Mouse (Mus musculus) C2C12 (cell line): Measurements from ENCODE around the gene Colca2. TPM values are rescaled to one million over a fixed set of nuclear protein-coding genes. Genes with fewer than 3 reads are reported as not detected.

Source experiments
- H3K27me3 ChIP-seq: one replicate; pipeline ENCODE4 v1.6.1; 2011; ENCODE audit not compliant: control insufficient read depth, insufficient read depth, insufficient read length
- H3K36me3 ChIP-seq: one replicate; pipeline ENCODE4 v1.6.1; 2011; ENCODE audit not compliant: control insufficient read depth, insufficient read depth
- H3K4me3 ChIP-seq: one replicate; pipeline ENCODE4 v1.5.1; 2011; ENCODE audit warnings: mild to moderate bottlenecking, control low read depth; ENCODE audit not compliant: poor library complexity, insufficient read depth, severe bottlenecking
- H3K79me2 ChIP-seq: one replicate; pipeline ENCODE4 v1.6.1; 2011; ENCODE audit not compliant: control insufficient read depth, insufficient read depth
- H3K79me3 ChIP-seq: one replicate; pipeline ENCODE4 v1.6.1; 2011; ENCODE audit warnings: low read depth, control low read depth
- H3ac ChIP-seq: one replicate; pipeline ENCODE3; 2011; ENCODE audit warnings: low read depth; ENCODE audit not compliant: control insufficient read depth, insufficient read length
- CEBPB ChIP-seq: IDR thresholded peaks from one replicate; pipeline ENCODE4 v1.6.1; 2011; ENCODE audit warnings: low read depth, mild to moderate bottlenecking, control low read depth, moderate library complexity
- CTCF ChIP-seq: IDR thresholded peaks from one replicate; pipeline ENCODE4 v1.5.1; 2011; ENCODE audit not compliant: control insufficient read depth, insufficient read depth, insufficient read length
- FOSL1 ChIP-seq: IDR thresholded peaks from one replicate; pipeline ENCODE4 v1.8.0; 2011; ENCODE audit warnings: mild to moderate bottlenecking, low read length; ENCODE audit not compliant: poor library complexity, insufficient read depth, severe bottlenecking
- MAX ChIP-seq: IDR thresholded peaks from one replicate; pipeline ENCODE4 v1.6.1; 2011; ENCODE audit warnings: mild to moderate bottlenecking, control low read depth
- MYOD1 ChIP-seq: IDR thresholded peaks from one replicate; pipeline ENCODE4 v1.6.1; 2011; ENCODE audit warnings: low read depth; ENCODE audit not compliant: control insufficient read depth, insufficient read length
- MYOG ChIP-seq: IDR thresholded peaks from one replicate; pipeline ENCODE4 v1.6.1; 2011; ENCODE audit not compliant: control insufficient read depth, insufficient read length; ENCODE audit errors: extremely low read depth
- USF1 ChIP-seq: IDR thresholded peaks from one replicate; pipeline ENCODE4 v1.6.1; 2011; ENCODE audit warnings: low read depth, mild to moderate bottlenecking, control low read depth, moderate library complexity
- polyA plus RNA-seq: library from polyadenylated mRNA; unstranded; fragments of >200 nt; fragmentation: generic; extraction: Trizol; gene quantifications from one replicate; pipeline ENCODE4 v1.2.1, GENCODE M21; 2012; ENCODE audit warnings: missing spikeins

Gene Colca2
- polyA plus RNA-seq, 1 experiment = 0.20 TPM

DNA sequence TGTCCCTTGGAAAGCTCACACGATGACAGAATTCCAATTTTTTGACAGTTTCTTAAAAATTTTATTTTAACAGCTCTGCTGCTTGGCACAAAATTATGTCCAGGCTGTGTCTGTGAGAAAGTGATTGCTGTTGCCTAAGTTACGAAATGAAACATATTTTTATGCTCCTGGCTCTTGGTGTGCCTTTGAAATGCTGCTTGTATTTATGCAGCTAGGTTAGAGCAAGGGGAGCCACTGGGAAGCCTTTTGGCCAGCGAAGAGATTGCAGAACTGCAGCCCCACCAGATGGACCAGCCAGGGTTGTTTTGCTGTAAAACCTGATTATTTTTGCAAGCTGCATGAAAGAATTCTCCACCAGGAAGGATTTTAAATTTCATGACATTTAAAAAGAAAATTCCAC, 26.8 kb upstream of the Colca2 start:
- TF ChIP-seq FOSL1 = no peak
- no peak for TF ChIP-seq MAX
- no peak for TF ChIP-seq USF1
- TF ChIP-seq MYOG = no peak
- no peak for TF ChIP-seq MYOD1
- TF ChIP-seq CEBPB = no peak
- TF ChIP-seq CTCF = no peak
- Histone ChIP-seq H3K79me3 (no peaks in the 10 kb centered on the region), H3K27me3 (peaks cover 20% of the 10 kb centered on the region), H3K79me2 (no peaks in the 10 kb centered on the region), H3K36me3 (no peaks in the 10 kb centered on the region), H3ac (no peak overlapping the region), H3K4me3 (no peak overlapping the region)

GRCm38 (mm10) chr9:51303980-51304379, 25.6 kb upstream of the Colca2 start:
- Histone ChIP-seq H3K27me3 (peaks cover 12% of the 10 kb centered on the region), H3K4me3 (no peak overlapping the region), H3K79me3 (no peaks in the 10 kb centered on the region), H3K36me3 (no peaks in the 10 kb centered on the region), H3K79me2 (no peaks in the 10 kb centered on the region), H3ac (no peak overlapping the region)
- TF ChIP-seq CTCF (no peak), MYOG (no peak), USF1 (no peak), MYOD1 (no peak), CEBPB (no peak), FOSL1 (no peak), MAX (no peak)

DNA sequence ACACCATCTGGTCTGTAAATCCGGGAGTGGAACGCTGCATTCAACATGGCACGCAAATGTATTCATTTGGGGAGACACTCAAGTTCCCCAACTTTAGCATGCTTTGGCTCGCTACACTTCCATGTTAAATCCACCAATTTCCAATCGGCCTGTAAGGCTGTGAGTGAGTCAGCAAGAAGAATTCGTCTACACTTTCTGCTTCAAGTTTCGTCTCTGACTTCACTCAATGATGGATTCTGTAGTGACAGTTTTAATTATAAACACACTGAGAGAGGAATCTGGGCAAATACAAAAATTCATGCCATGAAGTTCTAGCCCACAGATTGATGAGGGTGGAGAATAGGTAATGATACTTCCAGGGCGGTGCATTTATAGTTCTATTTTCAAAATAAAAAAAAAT, 15.2 kb upstream of the Colca2 start:
- TF ChIP-seq FOSL1 = no peak
- no peak for TF ChIP-seq USF1
- no peak for TF ChIP-seq CEBPB
- no peak for TF ChIP-seq MYOG
- no peak for TF ChIP-seq MYOD1
- no peak for TF ChIP-seq MAX
- TF ChIP-seq CTCF = no peak
- no peaks in the 10 kb centered on the region for H3K36me3 ChIP-seq
- H3K79me2 ChIP-seq = no peaks in the 10 kb centered on the region
- no peak overlapping the region for H3ac ChIP-seq
- H3K4me3 ChIP-seq = no peak overlapping the region
- H3K79me3 ChIP-seq = no peaks in the 10 kb centered on the region
- no peaks in the 10 kb centered on the region for H3K27me3 ChIP-seq

DNA sequence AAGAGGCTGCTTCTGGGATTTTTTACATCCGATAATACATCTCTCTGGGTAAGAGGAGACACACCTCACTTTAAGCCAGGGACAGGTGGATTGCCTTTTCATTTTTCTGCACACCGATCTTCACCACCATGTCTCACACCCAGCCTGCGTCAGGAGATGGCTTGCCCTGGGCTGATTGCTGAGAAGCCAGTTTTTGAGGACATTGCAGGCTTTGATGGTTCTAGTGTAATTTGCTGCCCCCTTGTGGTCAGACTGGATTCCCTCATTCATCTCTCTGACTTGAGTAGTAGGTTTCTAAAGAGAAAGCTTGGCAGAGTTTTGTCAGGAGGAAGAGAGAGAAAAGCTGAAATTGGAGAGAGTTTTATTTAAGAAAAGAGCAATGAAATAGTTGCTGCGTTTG, 14.3 kb upstream of the Colca2 start:
- Histone ChIP-seq H3ac (no peak overlapping the region), H3K4me3 (no peak overlapping the region), H3K27me3 (no peaks in the 10 kb centered on the region), H3K79me2 (no peaks in the 10 kb centered on the region), H3K79me3 (no peaks in the 10 kb centered on the region), H3K36me3 (no peaks in the 10 kb centered on the region)
- TF ChIP-seq CTCF (peak; percentile 57), MAX (no peak)

GRCm38 (mm10) chr9:51290980-51291379, 12.6 kb upstream of the Colca2 start:
- Histone ChIP-seq H3K4me3 (no peak overlapping the region), H3K27me3 (no peaks in the 10 kb centered on the region), H3K79me2 (no peaks in the 10 kb centered on the region), H3K36me3 (no peaks in the 10 kb centered on the region), H3ac (no peak overlapping the region), H3K79me3 (no peaks in the 10 kb centered on the region)
- TF ChIP-seq CTCF = no peak
- TF ChIP-seq CEBPB = no peak

DNA sequence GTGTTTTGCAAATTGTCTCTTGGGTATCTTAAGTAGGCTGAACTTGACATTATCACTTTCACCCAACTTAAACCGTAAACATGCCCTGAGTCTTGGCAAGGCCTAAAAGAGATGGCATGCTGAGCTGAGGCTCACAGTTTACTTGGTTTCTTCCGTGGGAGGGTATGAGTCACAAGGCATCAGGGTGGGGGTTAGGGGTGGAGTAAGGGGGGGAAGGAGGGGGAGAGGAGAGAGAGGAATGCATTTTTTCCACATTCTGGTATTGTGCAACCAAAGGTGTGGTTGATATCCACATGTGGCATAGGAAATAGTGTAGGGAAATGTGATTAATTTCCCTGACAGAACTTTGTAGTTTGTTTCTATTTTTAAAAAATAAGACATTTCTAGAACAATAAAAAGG, 7.7 kb upstream of the Colca2 start:
- Histone ChIP-seq H3K79me2 (no peaks in the 10 kb centered on the region), H3K4me3 (no peak overlapping the region), H3K79me3 (no peaks in the 10 kb centered on the region), H3ac (no peak overlapping the region), H3K36me3 (no peaks in the 10 kb centered on the region), H3K27me3 (no peaks in the 10 kb centered on the region)
- TF ChIP-seq MYOD1 (no peak), CEBPB (peak; percentile 99), MYOG (no peak), CTCF (no peak)
